Mouse (Mus musculus): Measurements from ENCODE around the gene Tsacc.
"Not testable (repeated sequence)": the region's sequence is repeated elsewhere in the genome, so short reads cannot be mapped to it uniquely, and the experiment has no call there.

Gene Tsacc

GRCm38 (mm10) chr3:88296561-88297318 is at the start of gene Tsacc, which contains the start of gene Cct3:
TSS of gene Tsacc (minus strand) at chr3:88296999.
TSS of gene Cct3 (plus strand) at chr3:88297116.
- DNase-seq: peak; percentile 100

DNA sequence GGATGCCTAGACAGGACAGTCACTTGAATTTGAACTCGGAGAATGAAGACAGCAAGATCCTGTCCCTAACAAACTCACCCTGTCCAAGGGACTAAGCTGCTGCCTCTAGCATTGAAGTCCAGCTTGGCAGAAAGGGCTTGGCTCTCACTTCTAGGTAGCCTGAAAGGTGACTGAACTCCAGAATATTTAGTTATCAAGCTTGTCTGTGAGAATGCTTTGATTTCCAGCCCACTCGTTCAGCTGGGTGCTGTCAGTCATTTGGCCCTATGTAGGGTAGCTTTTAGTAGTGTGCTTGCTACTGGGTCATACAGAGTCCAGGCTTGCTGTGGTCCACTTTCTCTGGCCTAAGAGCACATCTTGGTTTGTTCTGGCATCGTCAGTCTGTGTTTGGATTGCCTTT is 42.2 kb upstream of the Tsacc start:
- no peak for DNase-seq

- DNase-seq: no peak
Observed at GRCm38 (mm10) chr3:88338316-88338715, 41.5 kb upstream of the Tsacc start.

- DNase-seq: no peak
Observed at GRCm38 (mm10) chr3:88337367-88338020, 40.7 kb upstream of the Tsacc start.

- DNase-seq: peak; percentile 97
Observed at GRCm38 (mm10) chr3:88336058-88337013, 39.5 kb upstream of the Tsacc start, which contains the start of the genes Tmem79 and Smg5. TSS of gene Tmem79 (minus strand) at chr3:88336148. TSS of gene Smg5 (plus strand) at chr3:88336260.

GRCm38 (mm10) chr3:88335436-88336053 is 38.7 kb upstream of the Tsacc start:
- DNase-seq: peak; percentile 31

DNA sequence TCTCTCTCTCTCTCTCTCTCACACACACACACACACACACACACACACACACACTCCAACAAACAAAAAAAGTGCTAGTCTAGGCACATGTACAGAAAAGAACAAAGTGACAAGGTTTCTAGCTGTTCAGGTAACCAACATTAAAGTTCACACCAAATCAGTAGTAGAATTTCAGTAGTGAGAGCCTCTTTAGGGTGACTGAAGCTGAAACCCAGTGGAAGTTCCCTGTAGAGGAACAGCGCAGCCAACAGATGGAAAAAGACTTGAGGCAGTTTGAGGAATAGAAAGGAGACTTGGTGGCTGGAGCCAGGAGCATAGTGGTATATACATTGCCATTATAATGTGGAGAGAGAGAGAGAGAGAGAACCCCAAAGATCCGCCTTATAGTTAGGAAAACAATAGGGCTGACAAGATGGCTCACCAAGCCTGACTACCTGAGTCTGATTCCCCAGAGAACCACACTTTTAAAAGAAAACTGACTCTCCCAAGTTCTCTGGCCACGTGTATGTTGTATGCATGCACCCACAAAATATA is 38.2 kb upstream of the Tsacc start:
- DNase-seq: no peak

- no peak for DNase-seq
Observed at GRCm38 (mm10) chr3:88334029-88334658, 37.3 kb upstream of the Tsacc start.

DNA sequence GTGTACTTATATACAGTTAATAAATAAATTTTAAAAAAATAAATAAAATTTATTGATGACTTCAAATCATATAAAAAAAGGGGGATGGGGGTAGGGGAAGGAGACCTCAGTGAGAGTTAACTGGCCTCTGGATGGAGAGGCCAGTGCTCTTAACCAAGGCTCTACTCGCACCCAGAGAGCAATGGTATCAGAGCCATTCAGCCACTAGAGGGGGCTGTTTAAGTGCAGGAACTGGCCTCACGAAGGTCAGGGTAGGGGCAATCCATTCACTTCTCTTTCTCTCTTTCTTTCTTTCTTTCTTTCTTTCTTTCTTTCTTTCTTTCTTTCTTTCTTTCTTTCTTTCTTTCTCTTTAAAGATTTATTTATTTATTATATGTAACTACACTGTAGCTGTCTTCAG is 34.5 kb upstream of the Tsacc start:
- DNase-seq: peak; percentile 61

GRCm38 (mm10) chr3:88328956-88329355 is 32.2 kb upstream of the Tsacc start:
- no peak for DNase-seq

DNA sequence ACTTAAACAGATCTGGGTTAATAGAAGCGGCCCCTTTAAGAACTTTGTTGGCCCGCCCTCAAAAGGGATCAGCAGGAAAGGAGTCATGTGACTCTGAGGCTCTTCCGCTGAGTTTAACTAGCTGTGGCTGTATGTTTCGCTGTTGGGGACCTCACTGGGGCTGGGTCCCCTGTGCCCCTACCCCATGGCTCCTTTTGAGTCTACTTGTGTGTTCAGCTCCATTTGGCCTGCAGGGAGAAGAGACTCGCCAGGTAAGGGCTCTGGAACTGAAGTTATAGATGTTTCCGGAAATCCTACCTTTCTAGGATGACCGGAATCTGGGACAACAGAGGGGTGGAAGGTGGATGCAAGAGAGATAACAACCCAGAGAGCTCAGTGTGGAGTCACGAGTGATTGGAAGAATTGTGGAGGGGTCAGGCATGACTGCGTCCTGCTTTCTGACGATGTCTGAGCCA is 28.2 kb upstream of the Tsacc start, which contains the start of gene Glmp:
Gene Glmp (plus strand): TSS at position 73 of the 455 bp plus-strand sequence.
- DNase-seq: peak; percentile 84

- no peak for DNase-seq
Observed at GRCm38 (mm10) chr3:88299172-88299571, 2.4 kb upstream of the Tsacc start.

DNA sequence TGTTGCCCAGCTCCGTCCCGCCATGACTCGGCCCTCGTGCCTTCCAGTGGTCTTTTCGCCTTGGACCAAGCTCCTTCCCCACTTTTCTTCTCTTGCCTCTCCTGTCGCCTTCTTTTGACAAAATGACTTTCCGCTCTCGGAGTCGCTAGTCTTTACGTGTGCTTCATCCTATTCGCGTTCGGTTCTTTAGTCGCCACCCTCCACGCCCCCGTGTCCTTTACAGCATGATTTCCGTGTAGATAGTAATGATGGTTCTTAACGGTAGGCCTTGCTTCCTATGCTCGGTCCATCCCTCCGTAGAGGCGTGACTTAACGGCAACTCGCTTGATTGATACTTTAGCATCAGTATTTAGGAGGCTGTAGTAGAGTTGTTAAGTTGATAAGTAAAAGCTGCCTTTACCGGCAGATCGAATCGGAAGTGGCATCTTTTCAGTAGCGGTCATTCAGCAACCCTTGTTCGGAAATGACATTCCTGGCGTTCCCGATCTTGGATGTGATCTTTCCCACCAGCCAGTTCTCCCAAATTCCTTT is 587 bp upstream of the Tsacc start:
- peak; percentile 34 for DNase-seq

- DNase-seq: no peak
Observed at GRCm38 (mm10) chr3:88296110-88296560, 664 bp downstream of the Tsacc start.

DNA sequence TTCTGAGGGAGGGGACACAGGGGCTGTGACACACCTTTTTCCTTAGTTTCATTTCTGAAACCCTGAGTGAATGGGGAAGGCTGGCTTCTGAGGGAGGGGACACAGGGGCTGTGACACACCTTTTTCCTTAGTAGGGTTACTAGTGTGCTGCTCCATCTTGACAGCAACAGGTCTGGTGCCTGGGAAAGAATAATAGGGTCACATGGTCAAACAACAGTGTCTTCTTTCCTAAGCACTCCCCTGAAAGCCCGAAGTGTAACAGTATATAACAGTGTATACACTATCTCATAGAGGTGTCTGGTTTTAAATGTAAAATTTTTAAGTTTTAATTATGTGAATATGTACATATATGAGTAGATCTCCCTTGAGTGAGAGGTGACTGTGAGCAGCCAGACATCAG is 1.5 kb downstream of the Tsacc start:
- not testable (repeated sequence) for DNase-seq

DNA sequence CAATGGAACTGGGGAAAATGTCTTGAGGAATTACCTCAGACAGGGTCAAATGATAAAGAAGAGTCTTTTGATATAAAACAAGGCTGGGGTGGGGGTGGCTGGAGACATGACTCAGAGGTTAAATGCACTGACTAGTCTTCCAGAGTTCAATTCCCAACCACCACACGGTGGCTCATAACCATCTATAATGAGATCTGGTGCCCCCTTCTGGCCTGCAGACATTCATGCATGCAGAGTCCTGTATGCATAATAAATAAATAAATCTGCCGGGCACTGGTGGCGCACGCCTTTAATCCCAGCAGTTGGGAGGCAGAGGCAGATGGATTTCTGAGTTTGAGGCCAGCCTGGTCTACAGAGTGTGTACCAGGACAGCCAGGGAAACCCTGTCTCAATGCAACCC is 4.8 kb downstream of the Tsacc start:
- peak; percentile 28 for DNase-seq

DNA sequence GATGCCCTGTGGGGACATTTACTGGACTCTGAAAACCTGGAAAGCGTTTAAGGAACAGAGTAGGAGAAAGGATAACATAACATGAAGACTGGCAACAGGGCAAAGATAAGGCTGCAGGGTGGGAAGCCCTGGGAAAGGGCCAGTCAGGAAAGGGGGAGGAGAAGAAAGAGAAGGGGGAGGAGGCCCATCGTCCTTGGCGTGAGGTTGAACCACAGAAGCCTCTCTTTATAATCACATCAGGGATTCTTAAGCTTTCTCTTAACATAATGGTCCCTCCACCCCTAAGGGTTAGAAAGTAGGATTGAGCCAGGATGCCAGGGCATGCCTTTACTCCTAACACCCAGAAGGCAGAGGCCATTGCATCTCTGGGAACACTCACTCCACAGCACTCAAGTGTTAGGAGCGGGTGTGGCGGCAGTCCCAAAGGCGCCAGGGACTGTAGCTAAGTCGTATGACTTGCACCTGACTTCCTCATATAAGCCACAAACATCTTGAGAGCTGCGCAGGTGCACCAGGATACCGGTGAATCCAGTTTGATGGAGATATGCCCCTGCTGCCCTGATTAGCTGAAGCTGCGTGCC is 8.6 kb downstream of the Tsacc start:
- DNase-seq: not testable (repeated sequence)

GRCm38 (mm10) chr3:88287110-88287509 is 9.7 kb downstream of the Tsacc start, which contains the start of gene Gm38392:
TSS of gene Gm38392 (minus strand) at chr3:88287210.
- no peak for DNase-seq

GRCm38 (mm10) chr3:88285565-88285895 is 11.3 kb downstream of the Tsacc start:
- DNase-seq: not testable (repeated sequence)

DNA sequence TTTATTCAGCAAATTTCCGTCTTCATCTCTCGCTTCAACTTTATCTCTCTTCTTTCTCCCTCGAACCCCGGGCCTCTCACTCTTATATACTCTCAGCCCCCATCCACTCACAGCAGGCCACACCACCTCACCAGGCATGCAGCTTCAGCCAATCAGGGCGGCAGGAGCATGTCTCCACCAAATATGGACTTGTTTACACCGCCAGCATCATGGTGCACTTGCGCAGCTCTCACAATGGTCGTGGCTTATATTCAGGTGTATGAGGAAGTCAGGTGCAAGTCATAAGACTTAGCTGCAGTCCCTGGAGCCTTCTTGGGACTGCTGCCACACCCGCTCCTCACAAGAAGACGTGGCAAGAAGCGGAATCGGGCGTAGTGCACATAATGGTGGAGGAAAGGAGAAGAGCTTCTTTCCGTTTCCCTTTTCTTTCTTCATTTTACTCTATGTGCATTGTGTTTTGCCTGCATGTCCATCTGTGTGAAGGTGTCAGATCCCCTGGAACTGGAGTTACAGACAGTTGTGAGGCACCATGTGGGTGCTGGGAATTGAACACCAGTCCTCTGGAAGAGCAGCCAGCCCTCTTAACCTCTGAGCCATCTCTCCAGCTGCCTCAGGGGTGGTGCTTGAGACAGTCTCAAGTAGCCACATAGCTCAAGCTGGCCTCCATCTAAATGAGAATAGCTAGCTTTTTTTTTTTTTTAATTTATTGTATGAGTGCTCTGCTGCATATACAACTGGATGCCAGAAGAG is 11.8 kb downstream of the Tsacc start:
- not testable (repeated sequence) for DNase-seq
